Mouse (Mus musculus): ENCODE measurements at regions not wholly inside any gene's neighbourhood (a gene's known extent, or its start where the extent isn't known, plus 50 kb on each side); places are given as distances from the start of the nearest gene placed in this dataset.
"Not testable (repeated sequence)": the region's sequence is repeated elsewhere in the genome, so short reads cannot be mapped to it uniquely, and the experiment has no call there.

- no peak overlapping the region for H3K4me3 ChIP-seq (ENCODE audit: control insufficient read depth, insufficient read depth, low read length)
- no peak for DNase-seq
- no peaks in the 10 kb centered on the region for H3K4me1 ChIP-seq (replicated peaks; ENCODE audit: control insufficient read depth, insufficient read depth, low read length)
- 94% methylated on average over 4 of the region's 4 CpGs for WGBS
- H3K27me3 ChIP-seq (ENCODE audit: control insufficient read depth, insufficient read depth, low read length): no peaks in the 10 kb centered on the region
- H3K27ac ChIP-seq (ENCODE audit: control insufficient read depth, insufficient read depth, low read length): no peak overlapping the region
- no peaks in the 10 kb centered on the region for H3K36me3 ChIP-seq (ENCODE audit: control insufficient read depth, insufficient read depth, low read length)
- TF ChIP-seq CTCF (IDR thresholded peaks at IDR 0.05; ENCODE audit: borderline replicate concordance, control insufficient read depth, extremely low read depth, insufficient read depth, low read length, poor library complexity) (no peak), POLR2A (IDR thresholded peaks at IDR 0.05; ENCODE audit: control insufficient read depth, extremely low read depth, insufficient read depth, low read length, poor library complexity) (no peak)
Measured at GRCm38 (mm10) chr16:55580827-55581226, 257.9 kb downstream of the Nfkbiz start.

DNA sequence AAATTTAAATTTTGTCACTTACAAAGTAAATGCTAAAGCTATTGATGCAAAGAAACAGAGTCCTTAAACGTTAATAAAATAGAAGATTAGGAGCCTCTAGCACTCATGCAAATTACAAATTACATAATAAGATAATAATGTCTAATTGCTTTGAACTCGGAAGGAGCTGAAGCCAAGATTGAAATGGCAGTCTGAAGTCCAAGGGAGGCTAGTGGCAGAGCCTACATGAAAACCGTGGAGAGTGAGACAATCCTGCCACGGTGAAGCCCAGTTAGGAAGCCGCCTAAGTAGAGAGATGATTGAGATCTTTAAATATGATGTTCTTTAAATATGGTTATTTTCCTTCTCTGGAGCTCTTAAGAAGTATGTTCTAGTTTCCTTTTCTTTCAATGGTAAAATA, 260.0 kb downstream of the Nfkbiz start:
- no peak overlapping the region for H3K27ac ChIP-seq (ENCODE audit: control insufficient read depth, insufficient read depth, low read length)
- TF ChIP-seq POLR2A (IDR thresholded peaks at IDR 0.05; ENCODE audit: control insufficient read depth, extremely low read depth, insufficient read depth, low read length, poor library complexity): no peak
- TF ChIP-seq CTCF (IDR thresholded peaks at IDR 0.05; ENCODE audit: borderline replicate concordance, control insufficient read depth, extremely low read depth, insufficient read depth, low read length, poor library complexity): no peak

DNA sequence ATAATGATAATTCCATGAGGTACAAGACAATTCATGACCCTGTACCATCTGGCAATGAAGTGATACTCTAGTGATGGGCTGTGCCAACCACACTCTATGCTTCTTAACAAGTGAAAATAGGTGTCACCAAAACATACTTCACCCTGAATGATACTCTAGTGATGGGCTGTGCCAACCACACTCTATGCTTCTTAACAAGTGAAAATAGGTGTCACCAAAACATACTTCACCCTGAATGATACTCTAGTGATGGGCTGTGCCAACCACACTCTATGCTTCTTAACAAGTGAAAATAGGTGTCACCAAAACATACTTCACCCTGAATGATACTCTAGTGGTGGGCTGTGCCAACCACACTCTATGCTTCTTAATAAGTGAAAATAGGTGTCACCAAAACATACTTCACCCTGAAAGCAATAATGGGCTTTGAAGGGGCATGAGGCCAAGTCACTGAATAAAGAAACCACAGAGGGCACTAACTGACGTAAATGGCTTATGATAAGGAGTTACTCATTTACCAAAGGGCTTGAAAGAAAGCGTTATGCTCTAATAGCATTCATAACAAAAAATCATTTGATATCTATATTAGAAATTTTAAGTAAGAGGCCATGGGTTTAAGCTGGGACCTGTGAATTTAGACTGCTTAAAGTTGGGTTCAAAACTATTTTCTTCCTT, 263.0 kb downstream of the Nfkbiz start:
- not testable (repeated sequence) for H3K27ac ChIP-seq (ENCODE audit: control insufficient read depth, insufficient read depth, low read length); DNase-seq; H3K4me3 ChIP-seq (ENCODE audit: control insufficient read depth, insufficient read depth, low read length); H3K27me3 ChIP-seq (ENCODE audit: control insufficient read depth, insufficient read depth, low read length); H3K36me3 ChIP-seq (ENCODE audit: control insufficient read depth, insufficient read depth, low read length); H3K4me1 ChIP-seq (replicated peaks; ENCODE audit: control insufficient read depth, insufficient read depth, low read length)
- 94% methylated on average over 2 of the region's 2 CpGs for WGBS

More for the DNA sequence above, 260.0 kb downstream of the Nfkbiz start:
- no peaks in the 10 kb centered on the region for H3K27me3 ChIP-seq (ENCODE audit: control insufficient read depth, insufficient read depth, low read length)
- no peaks in the 10 kb centered on the region for H3K36me3 ChIP-seq (ENCODE audit: control insufficient read depth, insufficient read depth, low read length)
- no peak overlapping the region for H3K4me3 ChIP-seq (ENCODE audit: control insufficient read depth, insufficient read depth, low read length)
- WGBS: 92% methylated on average over 5 of the region's 5 CpGs
- no peak for DNase-seq
- H3K4me1 ChIP-seq (replicated peaks; ENCODE audit: control insufficient read depth, insufficient read depth, low read length): no peaks in the 10 kb centered on the region

DNA sequence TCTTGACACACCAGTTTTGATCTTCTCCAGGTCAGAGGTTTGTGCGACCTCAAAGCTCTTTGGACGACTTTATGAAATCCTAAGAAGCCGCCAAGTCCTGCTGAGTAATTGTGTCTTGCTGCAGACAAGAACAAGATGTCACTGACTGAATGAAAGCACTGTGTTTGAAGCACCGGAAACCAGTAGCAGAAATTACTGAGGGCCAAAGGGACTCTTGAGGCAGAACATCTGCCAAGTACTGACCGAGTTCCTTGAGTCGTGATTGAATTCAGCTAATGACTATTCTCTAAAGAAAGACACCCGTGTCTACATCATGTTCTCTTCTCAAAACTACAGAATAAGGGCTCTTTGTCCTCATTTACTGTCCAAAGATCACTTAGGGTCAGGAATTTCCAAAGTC, 267.6 kb downstream of the Nfkbiz start:
- H3K4me3 ChIP-seq (ENCODE audit: control insufficient read depth, insufficient read depth, low read length): no peak overlapping the region
- TF ChIP-seq POLR2A (IDR thresholded peaks at IDR 0.05; ENCODE audit: control insufficient read depth, extremely low read depth, insufficient read depth, low read length, poor library complexity) (no peak), CTCF (IDR thresholded peaks at IDR 0.05; ENCODE audit: borderline replicate concordance, control insufficient read depth, extremely low read depth, insufficient read depth, low read length, poor library complexity) (no peak)
- no peaks in the 10 kb centered on the region for H3K27me3 ChIP-seq (ENCODE audit: control insufficient read depth, insufficient read depth, low read length)
- no peak for DNase-seq
- H3K36me3 ChIP-seq (ENCODE audit: control insufficient read depth, insufficient read depth, low read length): no peaks in the 10 kb centered on the region
- 90% methylated on average over 7 of the region's 7 CpGs for WGBS
- no peak overlapping the region for H3K27ac ChIP-seq (ENCODE audit: control insufficient read depth, insufficient read depth, low read length)
- no peaks in the 10 kb centered on the region for H3K4me1 ChIP-seq (replicated peaks; ENCODE audit: control insufficient read depth, insufficient read depth, low read length)

GRCm38 (mm10) chr16:55570097-55570496, 268.6 kb downstream of the Nfkbiz start:
- Histone ChIP-seq H3K27ac (ENCODE audit: control insufficient read depth, insufficient read depth, low read length) (no peak overlapping the region), H3K4me3 (ENCODE audit: control insufficient read depth, insufficient read depth, low read length) (no peak overlapping the region), H3K36me3 (ENCODE audit: control insufficient read depth, insufficient read depth, low read length) (no peaks in the 10 kb centered on the region), H3K27me3 (ENCODE audit: control insufficient read depth, insufficient read depth, low read length) (no peaks in the 10 kb centered on the region), H3K4me1 (replicated peaks; ENCODE audit: control insufficient read depth, insufficient read depth, low read length) (no peaks in the 10 kb centered on the region)
- 97% methylated on average over 5 of the region's 5 CpGs for WGBS
- no peak for DNase-seq
- TF ChIP-seq POLR2A (IDR thresholded peaks at IDR 0.05; ENCODE audit: control insufficient read depth, extremely low read depth, insufficient read depth, low read length, poor library complexity) (no peak), CTCF (IDR thresholded peaks at IDR 0.05; ENCODE audit: borderline replicate concordance, control insufficient read depth, extremely low read depth, insufficient read depth, low read length, poor library complexity) (no peak)

DNA sequence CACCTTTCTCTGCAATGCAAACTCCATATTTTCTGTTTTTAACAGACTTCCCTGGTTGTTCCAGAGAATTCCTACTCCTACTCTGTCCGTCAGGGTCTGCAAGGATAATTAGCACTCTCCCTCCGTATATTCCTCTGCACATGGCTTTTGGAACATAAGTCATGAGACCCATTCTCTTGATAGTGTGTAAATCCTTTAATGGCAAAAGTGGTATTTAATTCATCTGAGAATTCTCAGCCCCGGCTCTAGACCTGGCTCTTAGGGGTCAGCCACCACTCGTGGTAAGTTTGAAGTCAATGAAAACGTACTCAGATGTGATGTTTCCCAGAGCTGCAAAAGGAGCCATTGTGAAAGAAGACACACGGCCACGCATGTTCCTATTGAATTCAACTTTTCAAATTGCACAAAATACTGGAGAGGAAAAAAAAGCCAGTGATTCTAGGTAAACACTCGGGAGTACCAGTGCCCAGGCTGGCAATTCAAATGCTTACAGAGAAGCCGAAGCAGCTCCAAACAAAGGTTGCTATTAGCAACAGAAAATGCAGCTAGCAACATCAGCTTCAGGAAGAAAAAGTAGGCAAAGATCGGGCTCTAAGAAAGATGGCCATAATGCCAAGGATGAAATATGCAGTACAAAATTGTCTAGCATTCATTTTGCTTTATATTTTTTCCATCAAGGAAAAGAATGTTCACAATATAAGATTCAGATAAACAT, 258.2 kb upstream of the Zpld1 start:
- Histone ChIP-seq H3K4me3 (ENCODE audit: control insufficient read depth, insufficient read depth, low read length) (no peak overlapping the region), H3K27ac (ENCODE audit: control insufficient read depth, insufficient read depth, low read length) (no peak overlapping the region), H3K27me3 (ENCODE audit: control insufficient read depth, insufficient read depth, low read length) (no peaks in the 10 kb centered on the region), H3K36me3 (ENCODE audit: control insufficient read depth, insufficient read depth, low read length) (no peaks in the 10 kb centered on the region), H3K4me1 (replicated peaks; ENCODE audit: control insufficient read depth, insufficient read depth, low read length) (no peaks in the 10 kb centered on the region)
- 83% methylated on average over 10 of the region's 10 CpGs for WGBS
- TF ChIP-seq CTCF (IDR thresholded peaks at IDR 0.05; ENCODE audit: borderline replicate concordance, control insufficient read depth, extremely low read depth, insufficient read depth, low read length, poor library complexity): no peak
- no peak for TF ChIP-seq POLR2A (IDR thresholded peaks at IDR 0.05; ENCODE audit: control insufficient read depth, extremely low read depth, insufficient read depth, low read length, poor library complexity)
- DNase-seq: no peak
